Mouse (Mus musculus): ENCODE measurements around the gene Zfp74. TPM values are rescaled to one million over a fixed set of nuclear protein-coding genes. Genes with fewer than 3 reads are reported as not detected.

Zfp74 gene
- 10.1 and 12.1 TPM in 2 replicates for polyA plus RNA-seq (2016; fragmentation: Nextera tagmentation; extraction: Ambion mirVana)

DNA sequence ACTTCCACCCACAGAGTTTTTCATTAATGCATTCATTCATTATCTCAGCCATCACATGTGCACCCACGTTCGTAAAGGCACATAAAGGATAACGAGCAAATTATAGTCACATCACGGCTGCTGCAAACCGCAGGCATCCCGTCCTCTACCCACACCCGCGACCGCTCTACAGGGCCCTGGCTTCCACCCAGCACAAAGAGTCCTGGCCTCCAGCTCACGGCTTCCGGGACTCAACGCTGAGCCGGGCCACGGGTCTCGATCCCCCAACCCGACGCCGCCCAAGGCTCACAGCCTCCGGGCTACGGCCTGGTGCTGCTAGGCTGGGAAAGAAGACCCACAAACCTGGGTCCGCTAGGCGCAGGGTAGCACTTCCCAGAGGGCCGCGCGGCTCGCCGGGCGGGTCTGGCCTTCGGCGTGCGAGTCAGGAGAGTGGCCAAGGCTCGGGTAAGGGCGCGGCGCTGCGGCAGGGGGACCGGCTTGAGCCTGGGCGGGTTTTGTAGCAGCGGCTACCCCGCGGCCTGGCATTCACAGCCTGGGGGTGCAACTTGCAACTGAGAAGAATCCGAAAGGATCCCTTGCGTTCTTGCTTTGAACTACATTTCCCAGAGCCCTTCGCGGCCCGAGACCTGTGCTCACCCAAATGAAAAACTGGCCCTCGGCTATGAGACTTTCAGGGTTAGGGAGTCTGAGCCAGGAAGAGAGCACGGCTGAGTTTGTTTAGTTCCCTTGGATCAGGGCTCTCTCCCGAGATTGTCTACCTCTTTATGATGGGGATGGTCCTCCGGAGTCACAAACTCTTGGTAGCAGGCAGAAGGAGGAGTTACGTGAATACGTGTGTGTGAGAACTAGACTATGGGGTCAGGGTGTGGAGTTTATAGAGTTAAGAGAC is at the start of gene Zfp74:
Zfp74 (minus strand) TSS at position 577 of the 889 bp plus-strand sequence.
- DNase-seq (ENCODE audit: low spot score) = peak; percentile 88
- peaks cover 26% of the 10 kb centered on the region for H3K36me3 ChIP-seq
- H3K4me1 ChIP-seq (replicated peaks) = peaks cover 13% of the 10 kb centered on the region
- 2% methylated on average over 52 of the region's 52 CpGs for WGBS
- H3K4me3 ChIP-seq = peak within 1 kb of the TSS; percentile 59
- H3K9me3 ChIP-seq = no peaks in the 10 kb centered on the region
- no peaks in the 10 kb centered on the region for H3K27me3 ChIP-seq (ENCODE audit: insufficient read depth, poor library complexity, severe bottlenecking)
- H3K27ac ChIP-seq = peak within 1 kb of the TSS; percentile 95

GRCm38 (mm10) chr7:30000601-30001000 is 46.7 kb upstream of the Zfp74 start:
- Histone ChIP-seq H3K4me1 (replicated peaks) (no peaks in the 10 kb centered on the region), H3K4me3 (no peak overlapping the region), H3K36me3 (peaks cover 91% of the 10 kb centered on the region), H3K27ac (no peak overlapping the region), H3K27me3 (ENCODE audit: insufficient read depth, poor library complexity, severe bottlenecking) (no peaks in the 10 kb centered on the region), H3K9me3 (no peaks in the 10 kb centered on the region; the same call in 1 of the 2 replicates)
- 88% methylated on average over 5 of the region's 5 CpGs for WGBS
- DNase-seq (ENCODE audit: low spot score) = no peak

GRCm38 (mm10) chr7:29995134-29995533 is 41.2 kb upstream of the Zfp74 start:
- Histone ChIP-seq H3K36me3 (peaks cover 98% of the 10 kb centered on the region), H3K4me3 (no peak overlapping the region), H3K9me3 (peaks cover 4% of the 10 kb centered on the region; the same call in 1 of the 2 replicates), H3K27me3 (ENCODE audit: insufficient read depth, poor library complexity, severe bottlenecking) (no peaks in the 10 kb centered on the region), H3K4me1 (replicated peaks) (no peaks in the 10 kb centered on the region), H3K27ac (no peak overlapping the region)
- WGBS = 94% methylated on average over 8 of the region's 8 CpGs
- DNase-seq (ENCODE audit: low spot score) = no peak

DNA sequence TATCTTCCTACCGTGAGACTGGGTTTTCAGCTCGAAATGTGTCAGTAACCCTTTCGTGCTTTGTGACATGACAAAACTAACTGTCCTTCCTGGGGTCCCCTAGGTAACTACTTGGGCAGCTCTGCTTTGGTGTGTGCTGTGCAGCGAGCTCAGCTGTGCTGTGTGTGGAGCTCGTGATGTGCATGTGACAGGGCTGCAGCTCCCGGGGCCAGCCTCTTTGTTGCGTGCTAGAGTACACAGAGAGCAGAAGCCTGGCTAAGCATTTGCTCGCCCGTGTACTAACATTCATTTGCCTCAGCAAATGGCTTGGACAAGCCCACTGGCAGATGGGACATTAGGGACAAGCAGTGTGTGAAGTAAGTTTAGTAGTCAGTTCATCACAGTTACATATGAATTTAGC is 39.5 kb upstream of the Zfp74 start:
- DNase-seq (ENCODE audit: low spot score) = no peak
- Histone ChIP-seq H3K36me3 (peaks cover 94% of the 10 kb centered on the region), H3K27ac (no peak overlapping the region), H3K4me3 (no peak overlapping the region), H3K27me3 (ENCODE audit: insufficient read depth, poor library complexity, severe bottlenecking) (no peaks in the 10 kb centered on the region), H3K4me1 (replicated peaks) (no peaks in the 10 kb centered on the region), H3K9me3 (peaks cover 4% of the 10 kb centered on the region; the same call in 1 of the 2 replicates)
- 95% methylated on average over 9 of the region's 9 CpGs for WGBS

- peaks cover 93% of the 10 kb centered on the region for H3K36me3 ChIP-seq
- peaks cover 4% of the 10 kb centered on the region; the same call in 1 of the 2 replicates for H3K9me3 ChIP-seq
- no peaks in the 10 kb centered on the region for H3K27me3 ChIP-seq (ENCODE audit: insufficient read depth, poor library complexity, severe bottlenecking)
- H3K4me1 ChIP-seq (replicated peaks) = no peaks in the 10 kb centered on the region
- DNase-seq (ENCODE audit: low spot score) = no peak
- H3K27ac ChIP-seq = no peak overlapping the region
- no peak overlapping the region for H3K4me3 ChIP-seq
- 95% methylated on average over 8 of the region's 8 CpGs for WGBS
Measured at GRCm38 (mm10) chr7:29992698-29993097, 38.8 kb upstream of the Zfp74 start.

- Histone ChIP-seq H3K4me1 (replicated peaks) (peaks cover 11% of the 10 kb centered on the region), H3K4me3 (no peak overlapping the region), H3K27ac (no peak overlapping the region), H3K9me3 (peaks cover 4% of the 10 kb centered on the region; the same call in 1 of the 2 replicates), H3K36me3 (peaks cover 81% of the 10 kb centered on the region), H3K27me3 (ENCODE audit: insufficient read depth, poor library complexity, severe bottlenecking) (no peaks in the 10 kb centered on the region)
- no peak for DNase-seq (ENCODE audit: low spot score)
- 86% methylated on average over 11 of the region's 11 CpGs for WGBS
Measured at GRCm38 (mm10) chr7:29989031-29989430, 35.1 kb upstream of the Zfp74 start.

GRCm38 (mm10) chr7:29987551-29987950 is 33.7 kb upstream of the Zfp74 start:
- no peak for DNase-seq (ENCODE audit: low spot score)
- H3K27me3 ChIP-seq (ENCODE audit: insufficient read depth, poor library complexity, severe bottlenecking) = no peaks in the 10 kb centered on the region
- H3K36me3 ChIP-seq = peaks cover 67% of the 10 kb centered on the region
- H3K4me3 ChIP-seq = 0 out of 2 replicates have a peak overlapping the region, but pooled peaks have one; percentile 2
- no peak overlapping the region for H3K27ac ChIP-seq
- H3K9me3 ChIP-seq = no peaks in the 10 kb centered on the region
- peaks cover 19% of the 10 kb centered on the region for H3K4me1 ChIP-seq (replicated peaks)
- WGBS = 90% methylated on average over 5 of the region's 5 CpGs

DNA sequence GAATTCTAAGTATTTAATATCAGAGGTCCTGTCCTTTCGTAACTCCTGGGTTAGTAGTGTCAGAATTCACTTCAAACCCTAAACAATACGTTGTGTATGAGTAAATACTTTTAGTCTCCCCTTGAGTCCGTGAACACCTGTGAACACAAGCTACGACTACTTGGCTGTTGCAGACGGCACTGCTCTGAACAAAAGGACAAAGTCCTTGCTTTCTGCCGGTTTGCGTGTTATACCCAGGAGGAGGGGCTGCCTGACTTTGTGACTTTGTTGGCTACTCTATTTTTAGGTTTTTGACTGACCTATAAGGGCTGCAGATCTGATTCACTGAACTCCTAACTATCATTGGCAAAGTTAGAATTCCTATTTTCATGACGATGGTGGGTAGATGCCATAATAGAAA is 32.2 kb upstream of the Zfp74 start:
- Histone ChIP-seq H3K4me1 (replicated peaks) (peaks cover 29% of the 10 kb centered on the region), H3K4me3 (peak overlapping the region; percentile 16; the same call in 1 of the 2 replicates), H3K27ac (no peak overlapping the region), H3K36me3 (peaks cover 52% of the 10 kb centered on the region), H3K27me3 (ENCODE audit: insufficient read depth, poor library complexity, severe bottlenecking) (no peaks in the 10 kb centered on the region), H3K9me3 (no peaks in the 10 kb centered on the region)
- no peak for DNase-seq (ENCODE audit: low spot score)
- 95% methylated on average over 8 of the region's 8 CpGs for WGBS

DNA sequence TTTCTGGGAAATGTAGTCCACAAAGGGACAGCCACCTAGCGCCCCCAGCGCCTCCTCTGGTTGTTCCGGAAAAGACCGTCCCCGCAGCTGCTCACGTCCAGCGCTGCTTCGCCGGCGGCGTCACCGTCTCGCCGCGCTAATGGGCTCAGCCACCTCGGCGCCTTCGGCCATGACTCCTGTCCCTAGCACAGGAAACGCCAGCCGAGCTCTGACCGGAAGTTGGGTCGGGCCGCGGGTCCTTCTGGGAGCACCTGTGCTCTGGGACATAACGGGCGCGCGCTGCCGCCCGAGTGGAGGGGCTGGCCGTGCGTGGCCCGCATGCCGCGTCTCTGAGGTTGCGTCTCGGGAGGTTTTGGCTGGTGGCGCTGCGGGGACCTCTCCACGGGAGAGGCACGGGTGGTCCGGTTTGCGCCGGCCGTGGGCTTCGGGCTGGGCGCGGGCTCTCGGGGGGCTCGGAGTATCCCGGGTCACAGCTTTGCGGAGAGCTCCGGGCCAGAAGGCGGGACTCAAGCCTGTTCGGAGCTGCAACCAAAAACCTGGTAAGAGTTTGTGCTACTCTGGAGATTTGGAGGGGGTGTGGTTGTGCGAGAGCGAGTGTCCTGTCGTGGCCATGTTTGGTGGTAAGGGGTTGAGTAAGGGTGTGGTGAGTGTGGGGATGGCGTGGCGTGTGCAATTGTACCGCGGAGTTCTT is 29.9 kb upstream of the Zfp74 start, which contains the start of gene Zfp568:
Zfp568 (plus strand) TSS at position 266 of the 691 bp plus-strand sequence.
- peak; percentile 97 for DNase-seq (ENCODE audit: low spot score)
- Histone ChIP-seq H3K36me3 (peaks cover 32% of the 10 kb centered on the region), H3K4me3 (peak within 1 kb of the TSS; percentile 87), H3K4me1 (replicated peaks) (peaks cover 29% of the 10 kb centered on the region), H3K27me3 (ENCODE audit: insufficient read depth, poor library complexity, severe bottlenecking) (no peaks in the 10 kb centered on the region), H3K9me3 (no peaks in the 10 kb centered on the region; the same call in 1 of the 2 replicates), H3K27ac (peak within 1 kb of the TSS; percentile 97)
- under 1% methylated on average over 62 of the region's 62 CpGs for WGBS

GRCm38 (mm10) chr7:29983340-29983689 is 29.4 kb upstream of the Zfp74 start:
- 1% methylated on average over 8 of the region's 8 CpGs for WGBS
- no peaks in the 10 kb centered on the region for H3K27me3 ChIP-seq (ENCODE audit: insufficient read depth, poor library complexity, severe bottlenecking)

GRCm38 (mm10) chr7:29982931-29983330 is 29.0 kb upstream of the Zfp74 start:
- peak overlapping the region; percentile 97 for H3K27ac ChIP-seq
- H3K4me1 ChIP-seq (replicated peaks) = peaks cover 29% of the 10 kb centered on the region
- no peaks in the 10 kb centered on the region; the same call in 1 of the 2 replicates for H3K9me3 ChIP-seq
- 28% methylated on average over 6 of the region's 6 CpGs for WGBS
- peak overlapping the region; percentile 87 for H3K4me3 ChIP-seq
- H3K27me3 ChIP-seq (ENCODE audit: insufficient read depth, poor library complexity, severe bottlenecking) = no peaks in the 10 kb centered on the region
- DNase-seq (ENCODE audit: low spot score) = peak; percentile 21
- peaks cover 25% of the 10 kb centered on the region for H3K36me3 ChIP-seq

More at GRCm38 (mm10) chr7:29983340-29983689, 29.4 kb upstream of the Zfp74 start:
- peak overlapping the region; percentile 97 for H3K27ac ChIP-seq
- no peak for DNase-seq (ENCODE audit: low spot score)
- H3K36me3 ChIP-seq = peaks cover 28% of the 10 kb centered on the region
- H3K4me3 ChIP-seq = peak overlapping the region; percentile 87
- peaks cover 29% of the 10 kb centered on the region for H3K4me1 ChIP-seq (replicated peaks)
- no peaks in the 10 kb centered on the region; the same call in 1 of the 2 replicates for H3K9me3 ChIP-seq

DNA sequence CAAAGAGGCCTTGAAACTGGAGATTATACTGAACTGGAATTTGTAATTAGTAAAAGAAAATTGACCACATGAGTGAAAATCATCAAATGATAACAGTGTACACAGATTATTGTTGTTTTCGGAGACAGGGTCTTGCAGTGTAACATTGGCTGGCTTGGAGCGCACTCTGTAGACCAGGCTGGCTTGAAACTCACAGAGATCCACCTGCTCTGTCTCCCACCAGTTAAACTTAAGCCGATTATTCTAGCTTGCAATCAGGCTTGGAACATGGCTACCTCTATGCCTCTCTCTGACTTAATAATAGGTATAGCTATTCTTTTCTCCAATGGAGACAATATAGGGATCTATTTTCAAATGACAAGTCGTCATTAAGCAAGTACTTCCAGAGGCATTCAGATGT is 28.5 kb upstream of the Zfp74 start:
- H3K36me3 ChIP-seq = peaks cover 19% of the 10 kb centered on the region
- H3K27me3 ChIP-seq (ENCODE audit: insufficient read depth, poor library complexity, severe bottlenecking) = no peaks in the 10 kb centered on the region
- WGBS = 84% methylated on average over 4 of the region's 4 CpGs
- H3K9me3 ChIP-seq = no peaks in the 10 kb centered on the region; the same call in 1 of the 2 replicates
- peaks cover 29% of the 10 kb centered on the region for H3K4me1 ChIP-seq (replicated peaks)
- DNase-seq (ENCODE audit: low spot score) = no peak
- H3K27ac ChIP-seq = no peak overlapping the region
- peak overlapping the region; percentile 87 for H3K4me3 ChIP-seq
